Mouse (Mus musculus) CH12.LX (cell line): Measurements from ENCODE around the gene Ankrd39. TPM values are rescaled to one million over a fixed set of nuclear protein-coding genes. Genes with fewer than 3 reads are reported as not detected.

Experiments
- DNase-seq: peaks from one replicate; pipeline ENCODE4 v3.0.0-alpha.2; 2013; ENCODE audit errors: extremely low read depth
- H3K27ac ChIP-seq: 2 replicates; pipeline ENCODE4 v1.5.1; 2012; ENCODE audit warnings: low read depth, mild to moderate bottlenecking, control low read depth, moderate library complexity; ENCODE audit not compliant: insufficient read depth
- H3K27me3 ChIP-seq: replicated peaks from 2 replicates; pipeline ENCODE3; 2012; ENCODE audit warnings: inconsistent platforms
- H3K36me3 ChIP-seq, 2 experiments: replicated peaks in 1 of 2; 2 replicates each; pipeline versions ENCODE3 to v1.6.1; 2012; ENCODE audit warnings: inconsistent platforms in 1 of 2, low read length in 1 of 2, mild to moderate bottlenecking in 1 of 2, mixed read lengths in 1 of 2, moderate library complexity in 1 of 2; ENCODE audit not compliant: control insufficient read depth in 1 of 2, insufficient read depth in 1 of 2
- H3K4me1 ChIP-seq, 2 experiments: 2 replicates each; pipeline ENCODE4 v1.6.1; 2012; ENCODE audit warnings: inconsistent platforms in 1 of 2, moderate library complexity in 1 of 2; ENCODE audit not compliant: insufficient read depth in 2 of 2, control insufficient read depth in 1 of 2
- H3K4me2 ChIP-seq: 2 replicates; pipeline ENCODE4 v1.6.1; 2012; ENCODE audit warnings: low read depth, mild to moderate bottlenecking, control low read depth; ENCODE audit not compliant: poor library complexity, insufficient read depth, severe bottlenecking
- H3K4me3 ChIP-seq, 3 experiments: fragments of 150-350 bp in 1 of 3; sonication (generic) in 1 of 3; replicated peaks in 1 of 3; 2 replicates each; pipeline versions ENCODE3 to v1.5.1; 2011 to 2012; ENCODE audit warnings: low read depth in 2 of 3, low read length in 2 of 3, mild to moderate bottlenecking in 2 of 3, moderate library complexity in 2 of 3, control low read depth in 1 of 3, improper control_type of control experiment in 1 of 3, inconsistent platforms in 1 of 3, mixed read lengths in 1 of 3; ENCODE audit not compliant: poor library complexity in 1 of 3
- H3K79me2 ChIP-seq: replicated peaks from 2 replicates; pipeline ENCODE4 v1.6.1; 2012; ENCODE audit warnings: mild to moderate bottlenecking, moderate library complexity; ENCODE audit not compliant: control insufficient read depth, poor library complexity, insufficient read depth, severe bottlenecking; ENCODE audit errors: extremely low read depth
- H3K9ac ChIP-seq: 2 replicates; pipeline ENCODE4 v1.6.1; 2012; ENCODE audit warnings: low read depth, mild to moderate bottlenecking, control low read depth, moderate library complexity; ENCODE audit not compliant: insufficient read depth
- H3K9me3 ChIP-seq: replicated peaks from 2 replicates; pipeline ENCODE3; 2012; ENCODE audit warnings: low read length, inconsistent platforms, mixed read lengths
- CHD1 ChIP-seq: IDR thresholded peaks from 2 replicates; pipeline ENCODE4 v1.6.1; 2012; ENCODE audit warnings: low read depth, low read length, improper control_type of control experiment, inconsistent platforms
- CTCF ChIP-seq, 2 experiments: IDR thresholded peaks in 1 of 2; conservative IDR thresholded peaks in 1 of 2; 2 replicates each; pipeline ENCODE4 v1.5.1; 2011 to 2012; ENCODE audit warnings: low read depth in 2 of 2, low read length in 2 of 2, improper control_type of control experiment in 1 of 2, inconsistent platforms in 1 of 2, mild to moderate bottlenecking in 1 of 2, moderate library complexity in 1 of 2
- E2F4 ChIP-seq: IDR thresholded peaks from 2 replicates; pipeline ENCODE4 v1.6.1; 2011; ENCODE audit warnings: low read depth, low read length, improper control_type of control experiment; ENCODE audit not compliant: insufficient replicate concordance
- EP300 ChIP-seq: IDR thresholded peaks from 2 replicates; pipeline ENCODE4 v1.6.1; 2011; ENCODE audit warnings: low read length, improper control_type of control experiment
- GABPA ChIP-seq: IDR thresholded peaks from 2 replicates; pipeline ENCODE4 v1.6.1; 2012; ENCODE audit warnings: low read depth, low read length, improper control_type of control experiment, inconsistent platforms; ENCODE audit not compliant: insufficient replicate concordance
- HCFC1 ChIP-seq: IDR thresholded peaks from 2 replicates; pipeline ENCODE4 v1.6.1; 2012; ENCODE audit warnings: low read depth, mild to moderate bottlenecking, inconsistent platforms, low read length, improper control_type of control experiment
- IRF4 ChIP-seq: IDR thresholded peaks from 2 replicates; pipeline ENCODE4 v1.6.1; 2014; ENCODE audit warnings: low read depth, mild to moderate bottlenecking, inconsistent platforms, low read length, improper control_type of control experiment
- JUN ChIP-seq: IDR thresholded peaks from 2 replicates; pipeline ENCODE4 v1.6.1; 2011; ENCODE audit warnings: low read depth, mild to moderate bottlenecking, low read length, improper control_type of control experiment, moderate library complexity; ENCODE audit not compliant: insufficient read depth
- MAFK ChIP-seq: IDR thresholded peaks from 2 replicates; pipeline ENCODE4 v1.6.1; 2011; ENCODE audit warnings: low read length, improper control_type of control experiment; ENCODE audit not compliant: insufficient replicate concordance
- MAX ChIP-seq: IDR thresholded peaks from 2 replicates; pipeline ENCODE4 v1.6.1; 2011; ENCODE audit warnings: low read length, improper control_type of control experiment
- MAZ ChIP-seq: IDR thresholded peaks from 2 replicates; pipeline ENCODE4 v1.6.1; 2012; ENCODE audit warnings: low read depth, mild to moderate bottlenecking, inconsistent platforms, low read length, improper control_type of control experiment, moderate library complexity
- MEF2A ChIP-seq: IDR thresholded peaks from 2 replicates; pipeline ENCODE4 v1.6.1; 2014; ENCODE audit warnings: low read depth, mild to moderate bottlenecking, inconsistent platforms, low read length, improper control_type of control experiment, borderline replicate concordance
- MXI1 ChIP-seq: IDR thresholded peaks from 2 replicates; pipeline ENCODE4 v1.6.1; 2011; ENCODE audit warnings: mild to moderate bottlenecking, low read depth, low read length, improper control_type of control experiment
- NRF1 ChIP-seq: IDR thresholded peaks from 2 replicates; pipeline ENCODE4 v1.6.1; 2014; ENCODE audit warnings: low read depth, mild to moderate bottlenecking, inconsistent platforms, low read length, improper control_type of control experiment, moderate library complexity
- PAX5 ChIP-seq: IDR thresholded peaks from 2 replicates; pipeline ENCODE4 v1.6.1; 2012; ENCODE audit warnings: low read length, inconsistent platforms, mixed read lengths
- POLR2AphosphoS2 ChIP-seq: IDR thresholded peaks from 2 replicates; pipeline ENCODE4 v1.6.1; 2011; ENCODE audit warnings: low read depth, low read length, improper control_type of control experiment
- RAD21 ChIP-seq: IDR thresholded peaks from 2 replicates; pipeline ENCODE4 v1.6.1; 2011; ENCODE audit warnings: low read depth, mild to moderate bottlenecking, low read length, improper control_type of control experiment, moderate library complexity
- RCOR1 ChIP-seq: conservative IDR thresholded peaks from 2 replicates; pipeline ENCODE4 v1.6.1; 2012; ENCODE audit warnings: low read depth, mild to moderate bottlenecking, inconsistent platforms, low read length, improper control_type of control experiment
- TBP ChIP-seq: conservative IDR thresholded peaks from 2 replicates; pipeline ENCODE4 v1.6.1; 2011; ENCODE audit warnings: low read depth, low read length, improper control_type of control experiment
- USF1 ChIP-seq: IDR thresholded peaks from 2 replicates; pipeline ENCODE4 v1.6.1; 2014; ENCODE audit warnings: low read depth, mild to moderate bottlenecking, inconsistent platforms, low read length, improper control_type of control experiment
- USF2 ChIP-seq: conservative IDR thresholded peaks from 2 replicates; pipeline ENCODE4 v1.6.1; 2011; ENCODE audit warnings: low read depth, low read length, improper control_type of control experiment
- ZC3H11A ChIP-seq: IDR thresholded peaks from 2 replicates; pipeline ENCODE4 v1.6.1; 2012; ENCODE audit warnings: low read depth, mild to moderate bottlenecking, inconsistent platforms, low read length, improper control_type of control experiment
- ZKSCAN1 ChIP-seq: IDR thresholded peaks from 2 replicates; pipeline ENCODE4 v1.6.1; 2012; ENCODE audit warnings: low read depth, inconsistent platforms, low read length, improper control_type of control experiment, borderline replicate concordance
- ZMIZ1 ChIP-seq: IDR thresholded peaks from 2 replicates; pipeline ENCODE4 v1.6.1; 2012; ENCODE audit warnings: low read depth, mild to moderate bottlenecking, inconsistent platforms, low read length, improper control_type of control experiment
- ZNF384 ChIP-seq: IDR thresholded peaks from 2 replicates; pipeline ENCODE4 v1.6.1; 2012; ENCODE audit warnings: low read depth, low read length, improper control_type of control experiment, inconsistent platforms
- dilution Hi-C: fragments of 300-500 bp; cut with MboI; formaldehyde crosslinking; loops from 2 replicates; pipeline ENCODE4 v1.14.3; 2020; ENCODE audit warnings: low sequenced_read_pairs; ENCODE audit not compliant: extremely low pct_unique_long_range_greater_than_20kb, extremely low pct_ligation_motif_present
- in situ Hi-C: fragments of 300-500 bp; cut with MboI; formaldehyde crosslinking; loops from 3 replicates; pipeline ENCODE4 v1.14.3; 2019; ENCODE audit warnings: low sequenced_read_pairs, low pct_ligation_motif_present, low pct_unique_long_range_greater_than_20kb, mixed read lengths
- polyA plus RNA-seq: library from polyadenylated mRNA; unstranded; fragments of >175 nt; gene quantifications from 2 replicates; pipeline ENCODE4 v1.2.1, GENCODE M21; 2012; ENCODE audit warnings: low read depth; ENCODE audit not compliant: insufficient read length
- total RNA-seq, 2 experiments: library from RNA; depleted of rRNA; stranded (reverse); fragments of 300-350 nt in 1 of 2; fragments of >200 nt in 1 of 2; gene quantifications; 2 replicates each; pipeline ENCODE4 v1.2.3; 2012 to 2014

Gene Ankrd39
- total and polyA plus RNA-seq, 3 experiments, result 4.3 to 14.8 (median 11.6) TPM

DNA sequence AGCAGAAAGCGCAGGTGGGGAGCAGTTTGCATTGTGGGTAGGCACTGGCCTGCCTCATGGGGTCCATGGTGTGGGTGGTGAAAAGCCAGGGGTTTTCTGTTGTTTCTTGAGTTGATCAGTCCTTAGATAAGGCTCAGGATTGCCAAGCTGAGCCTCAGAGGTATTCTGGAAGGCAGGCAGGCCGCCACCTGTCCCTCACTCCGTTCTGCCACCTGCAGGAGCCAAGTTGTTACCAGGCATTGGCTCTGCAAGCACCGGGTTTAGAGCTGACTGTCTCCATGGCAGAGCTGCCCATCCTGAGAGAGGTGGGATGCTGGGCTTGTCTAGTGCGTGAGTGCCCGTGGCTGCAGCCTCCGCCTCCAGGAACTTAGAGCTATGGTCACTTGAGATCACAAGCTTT lies 25.0 kb downstream of the Ankrd39 start:
- dilution Hi-C loops, result no loop called here
- H3K79me2 ChIP-seq, result no peaks in the 10 kb centered on the region
- H3K4me2 ChIP-seq, result no peak overlapping the region
- no peak overlapping the region for H3K9ac ChIP-seq
- H3K4me1 ChIP-seq, result no peaks in the 10 kb centered on the region
- H3K27me3 ChIP-seq, result no peaks in the 10 kb centered on the region
- DNase-seq, result no peak
- H3K36me3 ChIP-seq, result peaks cover 68 to 96% of the 10 kb centered on the region in 2 experiments
- no peak for TF ChIP-seq JUN
- no peak for TF ChIP-seq MAFK
- TF ChIP-seq IRF4, result no peak
- TF ChIP-seq POLR2AphosphoS2, result no peak
- TF ChIP-seq, all 38 proteins: peak for 0
- no peak overlapping the region for H3K4me3 ChIP-seq
- in situ Hi-C loops, result no loop called here
- no peak overlapping the region for H3K27ac ChIP-seq
- no peaks in the 10 kb centered on the region for H3K9me3 ChIP-seq

DNA sequence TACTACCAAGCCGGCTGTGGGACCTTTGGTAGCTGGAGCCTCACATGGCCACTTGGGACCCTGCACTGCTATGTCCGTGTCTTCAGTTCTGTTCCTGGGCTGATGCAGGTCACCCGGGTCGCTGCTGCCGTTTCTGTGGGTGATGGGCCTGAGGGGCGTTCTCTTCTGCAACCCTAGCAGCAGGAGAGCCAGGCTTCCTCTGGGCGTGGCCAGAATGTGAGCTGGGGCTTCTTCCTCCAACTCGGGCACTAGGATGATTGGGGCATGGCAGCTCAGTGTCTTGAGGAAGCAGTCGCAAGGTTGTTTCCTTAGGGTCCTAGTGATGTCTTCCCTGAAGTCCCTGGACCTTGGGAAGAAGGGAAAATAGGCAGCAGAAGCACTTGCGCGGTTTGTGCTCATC lies 27.6 kb downstream of the Ankrd39 start:
- TF ChIP-seq E2F4 (no peak), GABPA (no peak), CHD1 (no peak), ZNF384 (no peak)
- no peaks in the 10 kb centered on the region for H3K79me2 ChIP-seq
- DNase-seq, result no peak
- no peaks in the 10 kb centered on the region for H3K9me3 ChIP-seq
- peaks cover 52 to 93% of the 10 kb centered on the region in 2 experiments for H3K36me3 ChIP-seq
- H3K4me3 ChIP-seq, result no peak overlapping the region
- no peak overlapping the region for H3K4me2 ChIP-seq
- dilution Hi-C loops, result no loop called here
- H3K27me3 ChIP-seq, result no peaks in the 10 kb centered on the region
- peaks cover 0 to 4% of the 10 kb centered on the region in 2 experiments; a peak in 1 of 4 replicates for H3K4me1 ChIP-seq
- no peak overlapping the region for H3K27ac ChIP-seq
- in situ Hi-C loops, result no loop called here
- H3K9ac ChIP-seq, result no peak overlapping the region

DNA sequence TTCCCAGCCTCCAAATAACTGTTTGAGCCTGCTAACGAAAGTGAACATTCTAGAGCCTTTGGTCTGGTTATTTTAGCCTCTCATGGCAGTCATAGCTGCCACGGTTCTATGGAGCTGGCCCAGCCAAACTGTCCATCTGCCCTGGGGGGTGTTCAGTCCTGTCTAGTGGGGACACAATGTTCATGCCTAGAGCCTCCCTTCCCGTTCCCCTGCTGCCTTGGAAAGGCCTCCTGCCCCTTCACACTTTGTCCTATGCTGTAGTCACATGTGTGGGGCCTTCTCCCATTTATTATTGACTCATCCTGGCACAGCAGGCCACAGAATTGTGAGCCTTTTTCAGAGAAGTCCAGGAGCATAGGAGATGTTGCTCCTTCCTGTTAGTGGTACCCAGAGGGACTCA lies 29.0 kb downstream of the Ankrd39 start:
- H3K4me1 ChIP-seq, result peaks cover 0 to 15% of the 10 kb centered on the region in 2 experiments; a peak in 2 of 4 replicates
- H3K9me3 ChIP-seq, result no peaks in the 10 kb centered on the region
- no peak overlapping the region for H3K4me3 ChIP-seq
- no peaks in the 10 kb centered on the region for H3K79me2 ChIP-seq
- in situ Hi-C loops, result no loop called here
- H3K9ac ChIP-seq, result no peak overlapping the region
- TF ChIP-seq ZKSCAN1 (no peak), MAZ (no peak), TBP (no peak), RCOR1 (no peak), NRF1 (no peak), MXI1 (no peak), ZMIZ1 (no peak), MEF2A (no peak), USF2 (no peak), PAX5 (no peak), ZC3H11A (no peak), JUN (no peak), RAD21 (no peak), MAX (no peak), HCFC1 (no peak), CTCF (conservative IDR thresholded peaks at IDR 0.05 in 1 of 2, IDR thresholded peaks at IDR 0.05 in 1 of 2; ENCODE audit: low read depth in 2 of 2, low read length in 2 of 2) (no peak), EP300 (no peak), ZNF384 (no peak), USF1 (no peak)
- DNase-seq, result no peak
- dilution Hi-C loops, result no loop called here
- H3K4me2 ChIP-seq, result no peak overlapping the region
- no peaks in the 10 kb centered on the region for H3K27me3 ChIP-seq
- H3K27ac ChIP-seq, result no peak overlapping the region
- peaks cover 43 to 82% of the 10 kb centered on the region in 2 experiments for H3K36me3 ChIP-seq
